Mouse (Mus musculus) CH12.LX (cell line): ENCODE data around the gene Nwd2. TPM values are rescaled to one million over a fixed set of nuclear protein-coding genes. Genes with fewer than 3 reads are reported as not detected.

Source experiments
- DNase-seq: peaks from one replicate; pipeline ENCODE4 v3.0.0-alpha.2; 2013; ENCODE audit errors: extremely low read depth
- H3K27ac ChIP-seq: 2 replicates; pipeline ENCODE4 v1.5.1; 2012; ENCODE audit warnings: low read depth, mild to moderate bottlenecking, control low read depth, moderate library complexity; ENCODE audit not compliant: insufficient read depth
- H3K27me3 ChIP-seq: replicated peaks from 2 replicates; pipeline ENCODE3; 2012; ENCODE audit warnings: inconsistent platforms
- H3K36me3 ChIP-seq, 2 experiments: replicated peaks in 1 of 2; 2 replicates each; pipeline versions ENCODE3 to v1.6.1; 2012; ENCODE audit warnings: inconsistent platforms in 1 of 2, low read length in 1 of 2, mild to moderate bottlenecking in 1 of 2, mixed read lengths in 1 of 2, moderate library complexity in 1 of 2; ENCODE audit not compliant: control insufficient read depth in 1 of 2, insufficient read depth in 1 of 2
- H3K4me1 ChIP-seq, 2 experiments: 2 replicates each; pipeline ENCODE4 v1.6.1; 2012; ENCODE audit warnings: inconsistent platforms in 1 of 2, moderate library complexity in 1 of 2; ENCODE audit not compliant: insufficient read depth in 2 of 2, control insufficient read depth in 1 of 2
- H3K4me2 ChIP-seq: 2 replicates; pipeline ENCODE4 v1.6.1; 2012; ENCODE audit warnings: low read depth, mild to moderate bottlenecking, control low read depth; ENCODE audit not compliant: poor library complexity, insufficient read depth, severe bottlenecking
- H3K4me3 ChIP-seq, 3 experiments: fragments of 150-350 bp in 1 of 3; sonication (generic) in 1 of 3; replicated peaks in 1 of 3; 2 replicates each; pipeline versions ENCODE3 to v1.5.1; 2011 to 2012; ENCODE audit warnings: low read depth in 2 of 3, low read length in 2 of 3, mild to moderate bottlenecking in 2 of 3, moderate library complexity in 2 of 3, control low read depth in 1 of 3, improper control_type of control experiment in 1 of 3, inconsistent platforms in 1 of 3, mixed read lengths in 1 of 3; ENCODE audit not compliant: poor library complexity in 1 of 3
- H3K79me2 ChIP-seq: replicated peaks from 2 replicates; pipeline ENCODE4 v1.6.1; 2012; ENCODE audit warnings: mild to moderate bottlenecking, moderate library complexity; ENCODE audit not compliant: control insufficient read depth, poor library complexity, insufficient read depth, severe bottlenecking; ENCODE audit errors: extremely low read depth
- H3K9ac ChIP-seq: 2 replicates; pipeline ENCODE4 v1.6.1; 2012; ENCODE audit warnings: low read depth, mild to moderate bottlenecking, control low read depth, moderate library complexity; ENCODE audit not compliant: insufficient read depth
- H3K9me3 ChIP-seq: replicated peaks from 2 replicates; pipeline ENCODE3; 2012; ENCODE audit warnings: low read length, inconsistent platforms, mixed read lengths
- CHD1 ChIP-seq: IDR thresholded peaks from 2 replicates; pipeline ENCODE4 v1.6.1; 2012; ENCODE audit warnings: low read depth, low read length, improper control_type of control experiment, inconsistent platforms
- CTCF ChIP-seq, 2 experiments: IDR thresholded peaks in 1 of 2; conservative IDR thresholded peaks in 1 of 2; 2 replicates each; pipeline ENCODE4 v1.5.1; 2011 to 2012; ENCODE audit warnings: low read depth in 2 of 2, low read length in 2 of 2, improper control_type of control experiment in 1 of 2, inconsistent platforms in 1 of 2, mild to moderate bottlenecking in 1 of 2, moderate library complexity in 1 of 2
- E2F4 ChIP-seq: IDR thresholded peaks from 2 replicates; pipeline ENCODE4 v1.6.1; 2011; ENCODE audit warnings: low read depth, low read length, improper control_type of control experiment; ENCODE audit not compliant: insufficient replicate concordance
- ELF1 ChIP-seq: IDR thresholded peaks from 2 replicates; pipeline ENCODE4 v1.6.1; 2014; ENCODE audit warnings: low read depth, mild to moderate bottlenecking, inconsistent platforms, low read length, improper control_type of control experiment
- EP300 ChIP-seq: IDR thresholded peaks from 2 replicates; pipeline ENCODE4 v1.6.1; 2011; ENCODE audit warnings: low read length, improper control_type of control experiment
- ETS1 ChIP-seq: conservative IDR thresholded peaks from 2 replicates; pipeline ENCODE4 v1.6.1; 2012; ENCODE audit warnings: low read depth, mild to moderate bottlenecking, inconsistent platforms, low read length, improper control_type of control experiment, moderate library complexity
- GABPA ChIP-seq: IDR thresholded peaks from 2 replicates; pipeline ENCODE4 v1.6.1; 2012; ENCODE audit warnings: low read depth, low read length, improper control_type of control experiment, inconsistent platforms; ENCODE audit not compliant: insufficient replicate concordance
- HCFC1 ChIP-seq: IDR thresholded peaks from 2 replicates; pipeline ENCODE4 v1.6.1; 2012; ENCODE audit warnings: low read depth, mild to moderate bottlenecking, inconsistent platforms, low read length, improper control_type of control experiment
- IRF4 ChIP-seq: IDR thresholded peaks from 2 replicates; pipeline ENCODE4 v1.6.1; 2014; ENCODE audit warnings: low read depth, mild to moderate bottlenecking, inconsistent platforms, low read length, improper control_type of control experiment
- MAX ChIP-seq: IDR thresholded peaks from 2 replicates; pipeline ENCODE4 v1.6.1; 2011; ENCODE audit warnings: low read length, improper control_type of control experiment
- MAZ ChIP-seq: IDR thresholded peaks from 2 replicates; pipeline ENCODE4 v1.6.1; 2012; ENCODE audit warnings: low read depth, mild to moderate bottlenecking, inconsistent platforms, low read length, improper control_type of control experiment, moderate library complexity
- MXI1 ChIP-seq: IDR thresholded peaks from 2 replicates; pipeline ENCODE4 v1.6.1; 2011; ENCODE audit warnings: mild to moderate bottlenecking, low read depth, low read length, improper control_type of control experiment
- RAD21 ChIP-seq: IDR thresholded peaks from 2 replicates; pipeline ENCODE4 v1.6.1; 2011; ENCODE audit warnings: low read depth, mild to moderate bottlenecking, low read length, improper control_type of control experiment, moderate library complexity
- RCOR1 ChIP-seq: conservative IDR thresholded peaks from 2 replicates; pipeline ENCODE4 v1.6.1; 2012; ENCODE audit warnings: low read depth, mild to moderate bottlenecking, inconsistent platforms, low read length, improper control_type of control experiment
- SIN3A ChIP-seq: IDR thresholded peaks from 2 replicates; pipeline ENCODE4 v1.6.1; 2012; ENCODE audit warnings: low read length, improper control_type of control experiment, inconsistent platforms
- SMC3 ChIP-seq: IDR thresholded peaks from 2 replicates; pipeline ENCODE4 v1.6.1; 2011; ENCODE audit warnings: low read depth, low read length, improper control_type of control experiment
- TBP ChIP-seq: conservative IDR thresholded peaks from 2 replicates; pipeline ENCODE4 v1.6.1; 2011; ENCODE audit warnings: low read depth, low read length, improper control_type of control experiment
- TCF12 ChIP-seq: IDR thresholded peaks from 2 replicates; pipeline ENCODE4 v1.6.1; 2014; ENCODE audit warnings: low read depth, mild to moderate bottlenecking, inconsistent platforms, low read length, improper control_type of control experiment
- USF1 ChIP-seq: IDR thresholded peaks from 2 replicates; pipeline ENCODE4 v1.6.1; 2014; ENCODE audit warnings: low read depth, mild to moderate bottlenecking, inconsistent platforms, low read length, improper control_type of control experiment
- USF2 ChIP-seq: conservative IDR thresholded peaks from 2 replicates; pipeline ENCODE4 v1.6.1; 2011; ENCODE audit warnings: low read depth, low read length, improper control_type of control experiment
- ZMIZ1 ChIP-seq: IDR thresholded peaks from 2 replicates; pipeline ENCODE4 v1.6.1; 2012; ENCODE audit warnings: low read depth, mild to moderate bottlenecking, inconsistent platforms, low read length, improper control_type of control experiment
- dilution Hi-C: fragments of 300-500 bp; cut with MboI; formaldehyde crosslinking; loops from 2 replicates; pipeline ENCODE4 v1.14.3; 2020; ENCODE audit warnings: low sequenced_read_pairs; ENCODE audit not compliant: extremely low pct_unique_long_range_greater_than_20kb, extremely low pct_ligation_motif_present
- in situ Hi-C: fragments of 300-500 bp; cut with MboI; formaldehyde crosslinking; loops from 3 replicates; pipeline ENCODE4 v1.14.3; 2019; ENCODE audit warnings: low sequenced_read_pairs, low pct_ligation_motif_present, low pct_unique_long_range_greater_than_20kb, mixed read lengths
- polyA plus RNA-seq: library from polyadenylated mRNA; unstranded; fragments of >175 nt; gene quantifications from 2 replicates; pipeline ENCODE4 v1.2.1, GENCODE M21; 2012; ENCODE audit warnings: low read depth; ENCODE audit not compliant: insufficient read length
- total RNA-seq, 2 experiments: library from RNA; depleted of rRNA; stranded (reverse); fragments of 300-350 nt in 1 of 2; fragments of >200 nt in 1 of 2; gene quantifications; 2 replicates each; pipeline ENCODE4 v1.2.3; 2012 to 2014

Nwd2 gene
- total and polyA plus RNA-seq, 3 experiments: not detected

- Histone ChIP-seq H3K27ac (no peak overlapping the region), H3K9ac (no peak overlapping the region), H3K4me3 (no peak overlapping the region), H3K27me3 (no peaks in the 10 kb centered on the region), H3K4me1 (no peaks in the 10 kb centered on the region), H3K9me3 (no peaks in the 10 kb centered on the region), H3K36me3 (no peaks in the 10 kb centered on the region), H3K79me2 (no peaks in the 10 kb centered on the region), H3K4me2 (no peak overlapping the region)
- dilution Hi-C loops (no loop called here), in situ Hi-C loops (no loop called here)
- no peak for DNase-seq
- no peak for TF ChIP-seq ZMIZ1
- no peak for TF ChIP-seq RAD21
- TF ChIP-seq CHD1: no peak
- no peak for TF ChIP-seq USF2
- no peak for TF ChIP-seq EP300
- no peak for TF ChIP-seq SIN3A
- TF ChIP-seq USF1: no peak
- no peak for TF ChIP-seq ELF1
- TF ChIP-seq CTCF (conservative IDR thresholded peaks at IDR 0.05 in 1 of 2, IDR thresholded peaks at IDR 0.05 in 1 of 2; ENCODE audit: low read depth in 2 of 2, low read length in 2 of 2): no peak
- TF ChIP-seq TBP: no peak
Measured at GRCm38 (mm10) chr5:63773603-63774002, 124.7 kb downstream of the Nwd2 start.

- TF ChIP-seq ELF1: no peak
- TF ChIP-seq USF1: no peak
- no peak for TF ChIP-seq HCFC1
- TF ChIP-seq SIN3A: no peak
- no peak for TF ChIP-seq GABPA
- no peaks in the 10 kb centered on the region for H3K4me1 ChIP-seq
- no peaks in the 10 kb centered on the region for H3K79me2 ChIP-seq
- dilution Hi-C loops: no loop called here
- H3K9me3 ChIP-seq: no peaks in the 10 kb centered on the region
- H3K36me3 ChIP-seq: no peaks in the 10 kb centered on the region
- H3K4me2 ChIP-seq: no peak overlapping the region
- no peak overlapping the region for H3K27ac ChIP-seq
- DNase-seq: no peak
- no peaks in the 10 kb centered on the region for H3K27me3 ChIP-seq
- H3K9ac ChIP-seq: no peak overlapping the region
- in situ Hi-C loops: no loop called here
- H3K4me3 ChIP-seq: no peak overlapping the region
Measured at GRCm38 (mm10) chr5:63788156-63788826, 139.4 kb downstream of the Nwd2 start.

GRCm38 (mm10) chr5:63811819-63812508, 163.1 kb downstream of the Nwd2 start, which contains the start of gene 0610040J01Rik:
0610040J01Rik (plus strand) TSS chr5:63812363.
- no peak for DNase-seq
- Histone ChIP-seq H3K27ac (no peak within 1 kb of the TSS), H3K4me2 (no peak within 1 kb of the TSS), H3K79me2 (no peaks in the 10 kb centered on the region), H3K9me3 (no peaks in the 10 kb centered on the region), H3K4me1 (no peaks in the 10 kb centered on the region), H3K27me3 (no peaks in the 10 kb centered on the region), H3K4me3 (no peak within 1 kb of the TSS), H3K36me3 (no peaks in the 10 kb centered on the region), H3K9ac (no peak within 1 kb of the TSS)
- in situ Hi-C loops (no loop called here), dilution Hi-C loops (no loop called here)
- TF ChIP-seq MAX (no peak), USF1 (no peak), CHD1 (no peak), CTCF (conservative IDR thresholded peaks at IDR 0.05 in 1 of 2, IDR thresholded peaks at IDR 0.05 in 1 of 2; ENCODE audit: low read depth in 2 of 2, low read length in 2 of 2) (peak in 1 of 2 experiments; percentile 56; a peak in 2 of 4 replicates), EP300 (no peak), GABPA (no peak), MXI1 (no peak), MAZ (no peak), SMC3 (peak; percentile 18; the same call in 1 of the 2 replicates), IRF4 (no peak), ZMIZ1 (no peak), USF2 (no peak), RCOR1 (no peak), ELF1 (no peak), SIN3A (no peak), RAD21 (peak; percentile 56), TCF12 (no peak), E2F4 (no peak), ETS1 (no peak)
